Mouse (Mus musculus): ENCODE data around the gene Gm10642. TPM values are rescaled to one million over a fixed set of nuclear protein-coding genes. Genes with fewer than 3 reads are reported as not detected.

Gm10642 gene
- polyA plus RNA-seq, 1 experiment from 2014 or later: 0.31 TPM

GRCm38 (mm10) chr9:70673656-70674055, 17.6 kb downstream of the Gm10642 start:
- H3K36me3 ChIP-seq: no peaks in the 10 kb centered on the region
- WGBS: 72% methylated on average over 4 of the region's 4 CpGs
- peaks cover 12% of the 10 kb centered on the region for H3K4me1 ChIP-seq
- no peak overlapping the region for H3K4me3 ChIP-seq
- no peaks in the 10 kb centered on the region for H3K27me3 ChIP-seq (replicated peaks)
- H3K9ac ChIP-seq: no peak overlapping the region
- H3K27ac ChIP-seq (replicated peaks): no peak overlapping the region
- ATAC-seq (ENCODE audit: extremely low read depth, insufficient number of reproducible peaks, low FRiP score, low TSS enrichment): no peak
- no peak overlapping the region for H3K4me2 ChIP-seq
- H3K9me3 ChIP-seq: no peaks in the 10 kb centered on the region

- no peaks in the 10 kb centered on the region for H3K36me3 ChIP-seq
- H3K4me1 ChIP-seq: peaks cover 13% of the 10 kb centered on the region
- no peak for ATAC-seq (ENCODE audit: extremely low read depth, insufficient number of reproducible peaks, low FRiP score, low TSS enrichment)
- 74% methylated on average over 4 of the region's 4 CpGs for WGBS
- no peak overlapping the region for H3K4me3 ChIP-seq
- no peak overlapping the region for H3K27ac ChIP-seq (replicated peaks)
- H3K9ac ChIP-seq: no peak overlapping the region
- no peak overlapping the region for H3K4me2 ChIP-seq
- H3K27me3 ChIP-seq (replicated peaks): no peaks in the 10 kb centered on the region
- no peaks in the 10 kb centered on the region for H3K9me3 ChIP-seq
Measured at GRCm38 (mm10) chr9:70675117-70675516, 19.1 kb downstream of the Gm10642 start.

- no peak overlapping the region for H3K27ac ChIP-seq (replicated peaks)
- no peaks in the 10 kb centered on the region for H3K9me3 ChIP-seq
- H3K4me2 ChIP-seq: no peak overlapping the region
- no peak overlapping the region for H3K4me3 ChIP-seq
- H3K36me3 ChIP-seq: no peaks in the 10 kb centered on the region
- peaks cover 22% of the 10 kb centered on the region for H3K4me1 ChIP-seq
- H3K9ac ChIP-seq: no peak overlapping the region
- no peaks in the 10 kb centered on the region for H3K27me3 ChIP-seq (replicated peaks)
- no peak for ATAC-seq (ENCODE audit: extremely low read depth, insufficient number of reproducible peaks, low FRiP score, low TSS enrichment)
- WGBS: 87% methylated on average over 5 of the region's 5 CpGs
Measured at GRCm38 (mm10) chr9:70675961-70676360, 19.9 kb downstream of the Gm10642 start.

DNA sequence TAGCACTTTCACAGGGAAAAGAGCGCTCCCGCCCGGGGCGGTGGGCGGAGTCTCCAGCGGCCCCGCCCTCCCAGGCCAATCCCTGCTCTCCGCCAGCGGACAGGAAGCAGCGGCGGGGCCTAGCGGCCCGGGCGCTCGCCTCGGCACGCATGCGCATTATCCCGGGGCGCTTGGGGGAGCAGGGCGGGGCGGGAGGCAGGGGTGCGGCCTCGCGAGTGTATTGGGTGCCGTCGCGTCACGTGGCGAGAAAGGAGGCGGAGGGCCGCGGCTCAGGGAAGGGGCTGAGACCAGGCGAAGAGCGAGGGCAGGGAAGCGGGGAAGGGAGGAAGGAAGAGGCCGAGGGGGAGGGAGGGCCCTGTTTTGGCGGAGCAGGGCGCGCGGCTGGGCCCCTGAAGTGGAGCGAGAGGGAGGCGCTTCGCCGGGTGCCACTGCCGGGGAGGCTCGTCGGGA, 22.7 kb downstream of the Gm10642 start, which contains the start of gene Adam10:
Gene Adam10, plus strand, starts transcription at position 316 of the 450 bp plus-strand sequence.
- under 1% methylated on average over 47 of the region's 48 CpGs for WGBS
- Histone ChIP-seq H3K4me2 (peak within 1 kb of the TSS; percentile 87), H3K27me3 (replicated peaks) (no peaks in the 10 kb centered on the region), H3K9me3 (no peaks in the 10 kb centered on the region), H3K9ac (peak within 1 kb of the TSS; percentile 99), H3K27ac (replicated peaks) (peak within 1 kb of the TSS; percentile 97), H3K4me1 (peaks cover 34% of the 10 kb centered on the region), H3K4me3 (peak within 1 kb of the TSS; percentile 93), H3K36me3 (no peaks in the 10 kb centered on the region)
- peak; percentile 99 for ATAC-seq (ENCODE audit: extremely low read depth, insufficient number of reproducible peaks, low FRiP score, low TSS enrichment)

GRCm38 (mm10) chr9:70679132-70680091, 23.4 kb downstream of the Gm10642 start:
- Histone ChIP-seq H3K4me2 (peak overlapping the region; percentile 87), H3K36me3 (no peaks in the 10 kb centered on the region), H3K4me3 (peak overlapping the region; percentile 93), H3K27me3 (replicated peaks) (no peaks in the 10 kb centered on the region), H3K9ac (peak overlapping the region; percentile 99), H3K27ac (replicated peaks) (peak overlapping the region; percentile 97), H3K9me3 (no peaks in the 10 kb centered on the region), H3K4me1 (peaks cover 35% of the 10 kb centered on the region)
- peak; percentile 61 for ATAC-seq (ENCODE audit: extremely low read depth, insufficient number of reproducible peaks, low FRiP score, low TSS enrichment)
- under 1% methylated on average over 103 of the region's 103 CpGs for WGBS

- WGBS: 46% methylated on average over 1 of the region's 1 CpGs
- no peaks in the 10 kb centered on the region for H3K9me3 ChIP-seq
- no peaks in the 10 kb centered on the region for H3K27me3 ChIP-seq (replicated peaks)
- H3K27ac ChIP-seq (replicated peaks): no peak overlapping the region
- peaks cover 60% of the 10 kb centered on the region for H3K4me1 ChIP-seq
- H3K9ac ChIP-seq: no peak overlapping the region; the same call in 1 of the 2 replicates
- H3K4me2 ChIP-seq: peak overlapping the region; percentile 87
- no peak for ATAC-seq (ENCODE audit: extremely low read depth, insufficient number of reproducible peaks, low FRiP score, low TSS enrichment)
- H3K36me3 ChIP-seq: no peaks in the 10 kb centered on the region
- peak overlapping the region; percentile 93 for H3K4me3 ChIP-seq
Measured at GRCm38 (mm10) chr9:70682202-70682601, 26.2 kb downstream of the Gm10642 start.

DNA sequence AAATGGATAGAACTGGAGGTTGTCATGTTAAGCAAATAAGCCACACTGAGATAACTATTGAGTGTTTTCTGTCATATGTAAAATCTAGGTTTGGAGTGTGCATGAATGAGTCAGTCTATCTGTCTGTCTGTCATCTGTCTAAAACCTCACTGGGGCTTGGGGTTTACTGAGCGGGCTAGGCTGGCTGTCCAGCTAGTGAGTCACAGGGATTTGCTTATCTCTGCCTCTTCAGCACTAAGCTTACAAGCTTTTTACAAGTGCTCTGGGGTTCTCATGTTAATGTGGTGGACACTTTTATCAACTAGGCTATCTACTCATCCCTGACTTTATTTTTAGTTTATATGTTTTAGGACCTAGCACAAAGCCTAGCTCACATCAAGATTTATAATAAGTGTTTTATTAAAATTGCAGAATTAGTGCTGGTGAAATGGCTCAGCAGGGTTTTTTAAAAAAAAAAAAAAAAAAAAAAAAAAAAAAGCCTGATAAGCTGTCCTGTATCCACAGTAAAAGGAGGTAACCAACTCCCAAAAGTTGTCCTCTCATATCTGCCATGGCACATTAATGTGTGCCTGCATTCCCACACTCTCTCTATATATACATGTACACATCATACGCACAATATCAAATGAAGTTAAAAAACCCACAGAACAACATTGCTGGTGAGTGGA, 32.4 kb downstream of the Gm10642 start:
- no peaks in the 10 kb centered on the region for H3K9me3 ChIP-seq
- no peaks in the 10 kb centered on the region for H3K36me3 ChIP-seq
- H3K27ac ChIP-seq (replicated peaks): peak overlapping the region; percentile 54
- no peaks in the 10 kb centered on the region for H3K27me3 ChIP-seq (replicated peaks)
- peaks cover 74% of the 10 kb centered on the region for H3K4me1 ChIP-seq
- peak; percentile 42; the same call in 1 of the 2 replicates for ATAC-seq (ENCODE audit: extremely low read depth, insufficient number of reproducible peaks, low FRiP score, low TSS enrichment)
- no peak overlapping the region for H3K4me2 ChIP-seq
- no peak overlapping the region for H3K9ac ChIP-seq
- WGBS: 44% methylated on average over 2 of the region's 2 CpGs
- H3K4me3 ChIP-seq: no peak overlapping the region

DNA sequence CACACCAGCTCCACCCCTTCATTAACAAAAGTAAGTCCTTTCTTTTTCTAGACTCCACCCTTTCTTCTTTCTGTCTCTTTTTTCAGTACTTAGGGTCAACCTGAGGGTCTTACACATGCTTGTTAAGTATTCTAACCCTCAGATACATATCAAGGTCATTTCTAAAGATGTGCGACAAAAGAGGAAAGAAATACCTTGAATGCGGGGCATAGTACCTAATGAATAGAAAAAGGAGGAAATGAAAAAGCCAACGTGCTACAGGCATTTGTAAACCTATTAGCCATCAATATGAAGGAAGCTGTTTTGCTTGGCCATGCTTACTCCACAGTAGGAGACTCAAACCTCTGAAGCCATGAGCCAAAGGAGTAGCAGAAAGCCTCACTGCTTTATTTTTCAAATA, 33.9 kb downstream of the Gm10642 start:
- ATAC-seq (ENCODE audit: extremely low read depth, insufficient number of reproducible peaks, low FRiP score, low TSS enrichment): no peak
- no peaks in the 10 kb centered on the region for H3K27me3 ChIP-seq (replicated peaks)
- H3K9ac ChIP-seq: no peak overlapping the region
- WGBS: 81% methylated on average over 3 of the region's 3 CpGs
- H3K4me3 ChIP-seq: no peak overlapping the region
- no peaks in the 10 kb centered on the region for H3K36me3 ChIP-seq
- no peak overlapping the region for H3K27ac ChIP-seq (replicated peaks)
- no peak overlapping the region for H3K4me2 ChIP-seq
- peaks cover 72% of the 10 kb centered on the region for H3K4me1 ChIP-seq
- H3K9me3 ChIP-seq: no peaks in the 10 kb centered on the region

DNA sequence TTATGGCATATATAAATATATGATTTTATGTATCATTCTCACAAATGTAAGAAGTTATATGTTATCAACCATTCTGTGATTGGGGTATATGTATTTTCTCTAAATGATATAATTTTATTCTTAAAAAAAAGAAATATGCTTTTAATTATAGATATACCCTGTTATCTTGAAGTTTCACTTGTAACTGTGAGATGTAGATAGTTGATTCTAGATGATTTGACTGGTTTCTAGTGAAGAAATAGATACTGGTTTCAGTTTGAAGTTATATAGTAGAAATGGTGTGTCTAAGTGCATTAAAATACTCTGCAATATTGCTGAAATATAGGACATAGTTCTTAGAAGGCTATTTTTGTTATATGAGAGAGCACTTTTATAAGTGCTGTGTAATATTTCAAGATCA, 34.5 kb downstream of the Gm10642 start:
- Histone ChIP-seq H3K4me1 (peaks cover 66% of the 10 kb centered on the region), H3K4me3 (no peak overlapping the region), H3K4me2 (no peak overlapping the region), H3K27ac (replicated peaks) (no peak overlapping the region), H3K27me3 (replicated peaks) (no peaks in the 10 kb centered on the region), H3K9ac (no peak overlapping the region), H3K36me3 (no peaks in the 10 kb centered on the region), H3K9me3 (no peaks in the 10 kb centered on the region)
- ATAC-seq (ENCODE audit: extremely low read depth, insufficient number of reproducible peaks, low FRiP score, low TSS enrichment): no peak

DNA sequence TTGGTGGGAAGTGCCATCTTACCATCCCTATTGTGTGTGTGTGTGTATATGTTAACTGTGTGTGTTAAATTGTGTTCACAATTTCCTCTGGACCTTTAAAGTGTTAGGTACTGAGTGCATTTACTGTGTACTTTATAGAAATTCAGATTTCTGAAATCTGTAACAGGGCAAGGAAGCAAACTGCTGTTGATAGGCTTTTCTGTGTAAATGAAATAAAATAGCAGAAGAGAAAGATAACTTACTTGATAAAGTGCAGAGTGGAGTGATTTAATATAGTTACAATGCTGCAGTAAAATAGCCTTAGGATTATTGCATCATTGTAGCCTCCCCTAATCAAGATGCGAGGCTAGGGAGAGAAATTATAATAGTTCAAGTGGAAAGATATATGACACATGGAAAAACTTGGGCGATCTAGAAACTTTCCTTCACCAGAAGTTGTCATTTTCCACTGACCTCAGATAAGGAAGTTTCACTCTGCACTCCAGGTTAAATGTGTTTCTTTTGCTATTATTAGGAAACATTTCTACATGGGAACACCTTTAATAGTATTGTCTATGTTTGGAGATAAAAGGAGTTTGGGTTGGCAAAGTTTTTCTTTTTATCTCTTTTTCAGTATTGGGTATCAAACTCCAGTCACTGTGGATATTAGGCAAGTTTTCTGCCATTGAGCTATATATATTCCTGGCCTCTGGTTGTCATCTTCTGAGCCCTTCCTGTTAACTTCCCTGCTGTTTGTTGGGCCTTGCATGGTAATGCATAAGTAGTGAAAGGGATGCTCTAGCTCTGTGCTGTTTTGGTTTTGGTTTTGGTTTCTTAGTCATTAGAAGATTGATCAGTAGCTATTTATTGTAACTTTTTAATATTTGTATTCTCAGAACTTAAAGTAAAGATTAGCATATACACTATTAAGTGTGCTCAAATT, 36.0 kb downstream of the Gm10642 start:
- Histone ChIP-seq H3K27ac (replicated peaks) (no peak overlapping the region), H3K36me3 (no peaks in the 10 kb centered on the region), H3K9me3 (no peaks in the 10 kb centered on the region), H3K4me3 (no peak overlapping the region), H3K27me3 (replicated peaks) (no peaks in the 10 kb centered on the region), H3K4me1 (peaks cover 51% of the 10 kb centered on the region), H3K9ac (no peak overlapping the region), H3K4me2 (no peak overlapping the region)
- whole genome bisulfite sequencing: 44% methylated on average over 2 of the region's 2 CpGs
- no peak for ATAC-seq (ENCODE audit: extremely low read depth, insufficient number of reproducible peaks, low FRiP score, low TSS enrichment)

DNA sequence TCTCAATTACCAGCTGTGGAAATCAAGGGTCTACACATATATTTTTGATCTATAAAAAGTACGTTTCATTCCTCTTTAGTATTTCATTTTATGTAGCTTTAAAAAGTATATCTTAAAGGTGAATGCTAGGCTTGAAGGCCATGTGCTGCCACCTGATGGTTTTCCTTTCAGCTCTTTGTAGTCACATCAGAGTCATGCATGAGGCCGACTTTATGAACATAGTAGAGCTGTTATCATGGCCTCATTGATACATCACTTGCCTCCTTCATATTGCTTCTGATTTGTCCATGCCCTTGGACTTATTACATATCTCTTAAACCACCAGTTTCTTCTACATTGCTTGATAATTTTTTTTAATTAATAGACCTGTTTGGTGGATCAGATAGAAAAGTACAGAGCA, 39.7 kb downstream of the Gm10642 start:
- Histone ChIP-seq H3K4me3 (no peak overlapping the region), H3K27ac (replicated peaks) (no peak overlapping the region), H3K4me2 (no peak overlapping the region), H3K9me3 (no peaks in the 10 kb centered on the region), H3K27me3 (replicated peaks) (no peaks in the 10 kb centered on the region), H3K4me1 (peaks cover 29% of the 10 kb centered on the region), H3K9ac (no peak overlapping the region), H3K36me3 (no peaks in the 10 kb centered on the region)
- 76% methylated on average over 2 of the region's 2 CpGs for WGBS
- ATAC-seq (ENCODE audit: extremely low read depth, insufficient number of reproducible peaks, low FRiP score, low TSS enrichment): no peak
